Mouse (Mus musculus): ENCODE results near the gene Vps52. TPM values are rescaled to one million over a fixed set of nuclear protein-coding genes. Genes with fewer than 3 reads are reported as not detected.

Gene Vps52
- polyA plus RNA-seq, 1 experiment from 2014 or later = 51.3 TPM

GRCm38 (mm10) chr17:33953310-33953709 is 2.3 kb upstream of the Vps52 start:
- Histone ChIP-seq H3K4me1 (peaks cover 65% of the 10 kb centered on the region), H3K9me3 (no peaks in the 10 kb centered on the region), H3K27ac (peak overlapping the region; percentile 32; the same call in 1 of the 2 replicates), H3K27me3 (ENCODE audit: poor library complexity, severe bottlenecking) (no peaks in the 10 kb centered on the region), H3K4me3 (peak overlapping the region; percentile 71), H3K36me3 (replicated peaks) (peaks cover 72% of the 10 kb centered on the region)
- no peak for DNase-seq (ENCODE audit: extremely low spot score, low spot score)
- 85% methylated on average over 3 of the region's 3 CpGs for WGBS

- Histone ChIP-seq H3K36me3 (replicated peaks) (peaks cover 72% of the 10 kb centered on the region), H3K27ac (peak overlapping the region; percentile 95), H3K4me1 (peaks cover 65% of the 10 kb centered on the region), H3K27me3 (ENCODE audit: poor library complexity, severe bottlenecking) (no peaks in the 10 kb centered on the region), H3K9me3 (no peaks in the 10 kb centered on the region), H3K4me3 (peak overlapping the region; percentile 71)
- DNase-seq (ENCODE audit: extremely low spot score, low spot score) = no peak
- WGBS = 40% methylated on average over 5 of the region's 5 CpGs
Observed at GRCm38 (mm10) chr17:33953961-33954565, 1.5 kb upstream of the Vps52 start.

- Histone ChIP-seq H3K9me3 (no peaks in the 10 kb centered on the region), H3K36me3 (replicated peaks) (peaks cover 72% of the 10 kb centered on the region), H3K4me1 (peaks cover 65% of the 10 kb centered on the region), H3K27ac (peak overlapping the region; percentile 95), H3K27me3 (ENCODE audit: poor library complexity, severe bottlenecking) (no peaks in the 10 kb centered on the region), H3K4me3 (peak overlapping the region; percentile 71)
- WGBS = under 1% methylated on average over 33 of the region's 33 CpGs
- no peak for DNase-seq (ENCODE audit: extremely low spot score, low spot score)
Observed at GRCm38 (mm10) chr17:33954646-33955554, 712 bp upstream of the Vps52 start.

GRCm38 (mm10) chr17:33956336-33956735 is 724 bp downstream of the Vps52 start:
- DNase-seq (ENCODE audit: extremely low spot score, low spot score) = no peak
- peak overlapping the region; percentile 71 for H3K4me3 ChIP-seq
- H3K27me3 ChIP-seq (ENCODE audit: poor library complexity, severe bottlenecking) = no peaks in the 10 kb centered on the region
- peaks cover 72% of the 10 kb centered on the region for H3K36me3 ChIP-seq (replicated peaks)
- peak overlapping the region; percentile 95 for H3K27ac ChIP-seq
- H3K4me1 ChIP-seq = peaks cover 51% of the 10 kb centered on the region
- 8% methylated on average over 10 of the region's 10 CpGs for WGBS
- H3K9me3 ChIP-seq = no peaks in the 10 kb centered on the region

GRCm38 (mm10) chr17:33957493-33957892 is 1.9 kb downstream of the Vps52 start:
- Histone ChIP-seq H3K27me3 (ENCODE audit: poor library complexity, severe bottlenecking) (no peaks in the 10 kb centered on the region), H3K9me3 (no peaks in the 10 kb centered on the region), H3K36me3 (replicated peaks) (peaks cover 72% of the 10 kb centered on the region), H3K4me3 (peak overlapping the region; percentile 13), H3K4me1 (peaks cover 39% of the 10 kb centered on the region), H3K27ac (no peak overlapping the region)
- WGBS = 84% methylated on average over 6 of the region's 6 CpGs
- DNase-seq (ENCODE audit: extremely low spot score, low spot score) = no peak

- 92% methylated on average over 11 of the region's 11 CpGs for WGBS
- Histone ChIP-seq H3K27me3 (ENCODE audit: poor library complexity, severe bottlenecking) (no peaks in the 10 kb centered on the region), H3K4me3 (no peak overlapping the region), H3K36me3 (replicated peaks) (peaks cover 72% of the 10 kb centered on the region), H3K9me3 (no peaks in the 10 kb centered on the region), H3K4me1 (peaks cover 30% of the 10 kb centered on the region), H3K27ac (no peak overlapping the region)
- DNase-seq (ENCODE audit: extremely low spot score, low spot score) = no peak
Observed at GRCm38 (mm10) chr17:33958451-33958850, 2.8 kb downstream of the Vps52 start.

GRCm38 (mm10) chr17:33959135-33959534 is 3.5 kb downstream of the Vps52 start:
- H3K9me3 ChIP-seq = no peaks in the 10 kb centered on the region
- peaks cover 23% of the 10 kb centered on the region for H3K4me1 ChIP-seq
- H3K36me3 ChIP-seq (replicated peaks) = peaks cover 72% of the 10 kb centered on the region
- DNase-seq (ENCODE audit: extremely low spot score, low spot score) = no peak
- H3K27me3 ChIP-seq (ENCODE audit: poor library complexity, severe bottlenecking) = no peaks in the 10 kb centered on the region
- H3K4me3 ChIP-seq = no peak overlapping the region
- WGBS = 96% methylated on average over 13 of the region's 13 CpGs
- H3K27ac ChIP-seq = no peak overlapping the region

GRCm38 (mm10) chr17:33959948-33960347 is 4.3 kb downstream of the Vps52 start:
- Histone ChIP-seq H3K4me3 (no peak overlapping the region), H3K4me1 (peaks cover 17% of the 10 kb centered on the region), H3K27me3 (ENCODE audit: poor library complexity, severe bottlenecking) (no peaks in the 10 kb centered on the region), H3K36me3 (replicated peaks) (peaks cover 70% of the 10 kb centered on the region), H3K27ac (no peak overlapping the region), H3K9me3 (no peaks in the 10 kb centered on the region)
- no peak for DNase-seq (ENCODE audit: extremely low spot score, low spot score)
- 94% methylated on average over 15 of the region's 15 CpGs for WGBS

GRCm38 (mm10) chr17:33962876-33963275 is 7.3 kb downstream of the Vps52 start:
- Histone ChIP-seq H3K9me3 (no peaks in the 10 kb centered on the region), H3K27ac (no peak overlapping the region), H3K4me1 (0 out of 2 replicates have a peak, but pooled peaks cover under 1% of the 10 kb centered on the region), H3K4me3 (no peak overlapping the region), H3K27me3 (ENCODE audit: poor library complexity, severe bottlenecking) (no peaks in the 10 kb centered on the region), H3K36me3 (replicated peaks) (peaks cover 87% of the 10 kb centered on the region)
- DNase-seq (ENCODE audit: extremely low spot score, low spot score) = no peak
- 94% methylated on average over 7 of the region's 7 CpGs for WGBS

GRCm38 (mm10) chr17:33965082-33965845 is 9.7 kb downstream of the Vps52 start:
- Histone ChIP-seq H3K36me3 (replicated peaks) (peaks cover 63% of the 10 kb centered on the region), H3K4me1 (0 out of 2 replicates have a peak, but pooled peaks cover 3% of the 10 kb centered on the region), H3K27ac (no peak overlapping the region), H3K9me3 (no peaks in the 10 kb centered on the region), H3K27me3 (ENCODE audit: poor library complexity, severe bottlenecking) (no peaks in the 10 kb centered on the region), H3K4me3 (no peak overlapping the region)
- WGBS = 90% methylated on average over 17 of the region's 17 CpGs
- no peak for DNase-seq (ENCODE audit: extremely low spot score, low spot score)

GRCm38 (mm10) chr17:33965846-33966550 is 10.4 kb downstream of the Vps52 start:
- DNase-seq (ENCODE audit: extremely low spot score, low spot score) = no peak
- 89% methylated on average over 16 of the region's 16 CpGs for WGBS
- Histone ChIP-seq H3K4me1 (0 out of 2 replicates have a peak, but pooled peaks cover 3% of the 10 kb centered on the region), H3K4me3 (peak overlapping the region; percentile 8; the same call in 1 of the 2 replicates), H3K27me3 (ENCODE audit: poor library complexity, severe bottlenecking) (no peaks in the 10 kb centered on the region), H3K36me3 (replicated peaks) (peaks cover 56% of the 10 kb centered on the region), H3K9me3 (no peaks in the 10 kb centered on the region), H3K27ac (no peak overlapping the region)

- H3K4me3 ChIP-seq = peak overlapping the region; percentile 12; the same call in 1 of the 2 replicates
- 0 out of 2 replicates have a peak, but pooled peaks cover 3% of the 10 kb centered on the region for H3K4me1 ChIP-seq
- H3K27me3 ChIP-seq (ENCODE audit: poor library complexity, severe bottlenecking) = no peaks in the 10 kb centered on the region
- peak; percentile 83 for DNase-seq (ENCODE audit: extremely low spot score, low spot score)
- peaks cover 31% of the 10 kb centered on the region for H3K36me3 ChIP-seq (replicated peaks)
- no peak overlapping the region for H3K27ac ChIP-seq
- 5% methylated on average over 9 of the region's 9 CpGs for WGBS
- no peaks in the 10 kb centered on the region for H3K9me3 ChIP-seq
Observed at GRCm38 (mm10) chr17:33968489-33968888, 12.9 kb downstream of the Vps52 start.
